Mouse (Mus musculus) CH12.LX (cell line): ENCODE measurements around the gene Cd27. TPM values are rescaled to one million over a fixed set of nuclear protein-coding genes. Genes with fewer than 3 reads are reported as not detected.
A peak's percentile ranks its signal among the peaks of the same experiment; 100 is the strongest.

Experiments
- DNase-seq: peaks from one replicate; pipeline ENCODE4 v3.0.0-alpha.2; 2013; ENCODE audit errors: extremely low read depth
- H3K27ac ChIP-seq: 2 replicates; pipeline ENCODE4 v1.5.1; 2012; ENCODE audit warnings: low read depth, mild to moderate bottlenecking, control low read depth, moderate library complexity; ENCODE audit not compliant: insufficient read depth
- H3K27me3 ChIP-seq: replicated peaks from 2 replicates; pipeline ENCODE3; 2012; ENCODE audit warnings: inconsistent platforms
- H3K36me3 ChIP-seq, 2 experiments: replicated peaks in 1 of 2; 2 replicates each; pipeline versions ENCODE3 to v1.6.1; 2012; ENCODE audit warnings: inconsistent platforms in 1 of 2, low read length in 1 of 2, mild to moderate bottlenecking in 1 of 2, mixed read lengths in 1 of 2, moderate library complexity in 1 of 2; ENCODE audit not compliant: control insufficient read depth in 1 of 2, insufficient read depth in 1 of 2
- H3K4me1 ChIP-seq, 2 experiments: 2 replicates each; pipeline ENCODE4 v1.6.1; 2012; ENCODE audit warnings: inconsistent platforms in 1 of 2, moderate library complexity in 1 of 2; ENCODE audit not compliant: insufficient read depth in 2 of 2, control insufficient read depth in 1 of 2
- H3K4me2 ChIP-seq: 2 replicates; pipeline ENCODE4 v1.6.1; 2012; ENCODE audit warnings: low read depth, mild to moderate bottlenecking, control low read depth; ENCODE audit not compliant: poor library complexity, insufficient read depth, severe bottlenecking
- H3K4me3 ChIP-seq, 3 experiments: fragments of 150-350 bp in 1 of 3; sonication (generic) in 1 of 3; replicated peaks in 1 of 3; 2 replicates each; pipeline versions ENCODE3 to v1.5.1; 2011 to 2012; ENCODE audit warnings: low read depth in 2 of 3, low read length in 2 of 3, mild to moderate bottlenecking in 2 of 3, moderate library complexity in 2 of 3, control low read depth in 1 of 3, improper control_type of control experiment in 1 of 3, inconsistent platforms in 1 of 3, mixed read lengths in 1 of 3; ENCODE audit not compliant: poor library complexity in 1 of 3
- H3K79me2 ChIP-seq: replicated peaks from 2 replicates; pipeline ENCODE4 v1.6.1; 2012; ENCODE audit warnings: mild to moderate bottlenecking, moderate library complexity; ENCODE audit not compliant: control insufficient read depth, poor library complexity, insufficient read depth, severe bottlenecking; ENCODE audit errors: extremely low read depth
- H3K9ac ChIP-seq: 2 replicates; pipeline ENCODE4 v1.6.1; 2012; ENCODE audit warnings: low read depth, mild to moderate bottlenecking, control low read depth, moderate library complexity; ENCODE audit not compliant: insufficient read depth
- H3K9me3 ChIP-seq: replicated peaks from 2 replicates; pipeline ENCODE3; 2012; ENCODE audit warnings: low read length, inconsistent platforms, mixed read lengths
- BHLHE40 ChIP-seq: IDR thresholded peaks from 2 replicates; pipeline ENCODE4 v1.6.1; 2011; ENCODE audit warnings: mild to moderate bottlenecking, low read depth, low read length, improper control_type of control experiment
- CHD1 ChIP-seq: IDR thresholded peaks from 2 replicates; pipeline ENCODE4 v1.6.1; 2012; ENCODE audit warnings: low read depth, low read length, improper control_type of control experiment, inconsistent platforms
- CHD2 ChIP-seq: IDR thresholded peaks from 2 replicates; pipeline ENCODE4 v1.6.1; 2011; ENCODE audit warnings: low read length, improper control_type of control experiment
- CTCF ChIP-seq, 2 experiments: IDR thresholded peaks in 1 of 2; conservative IDR thresholded peaks in 1 of 2; 2 replicates each; pipeline ENCODE4 v1.5.1; 2011 to 2012; ENCODE audit warnings: low read depth in 2 of 2, low read length in 2 of 2, improper control_type of control experiment in 1 of 2, inconsistent platforms in 1 of 2, mild to moderate bottlenecking in 1 of 2, moderate library complexity in 1 of 2
- E2F4 ChIP-seq: IDR thresholded peaks from 2 replicates; pipeline ENCODE4 v1.6.1; 2011; ENCODE audit warnings: low read depth, low read length, improper control_type of control experiment; ENCODE audit not compliant: insufficient replicate concordance
- ELF1 ChIP-seq: IDR thresholded peaks from 2 replicates; pipeline ENCODE4 v1.6.1; 2014; ENCODE audit warnings: low read depth, mild to moderate bottlenecking, inconsistent platforms, low read length, improper control_type of control experiment
- EP300 ChIP-seq: IDR thresholded peaks from 2 replicates; pipeline ENCODE4 v1.6.1; 2011; ENCODE audit warnings: low read length, improper control_type of control experiment
- ETS1 ChIP-seq: conservative IDR thresholded peaks from 2 replicates; pipeline ENCODE4 v1.6.1; 2012; ENCODE audit warnings: low read depth, mild to moderate bottlenecking, inconsistent platforms, low read length, improper control_type of control experiment, moderate library complexity
- GABPA ChIP-seq: IDR thresholded peaks from 2 replicates; pipeline ENCODE4 v1.6.1; 2012; ENCODE audit warnings: low read depth, low read length, improper control_type of control experiment, inconsistent platforms; ENCODE audit not compliant: insufficient replicate concordance
- HCFC1 ChIP-seq: IDR thresholded peaks from 2 replicates; pipeline ENCODE4 v1.6.1; 2012; ENCODE audit warnings: low read depth, mild to moderate bottlenecking, inconsistent platforms, low read length, improper control_type of control experiment
- IRF4 ChIP-seq: IDR thresholded peaks from 2 replicates; pipeline ENCODE4 v1.6.1; 2014; ENCODE audit warnings: low read depth, mild to moderate bottlenecking, inconsistent platforms, low read length, improper control_type of control experiment
- JUN ChIP-seq: IDR thresholded peaks from 2 replicates; pipeline ENCODE4 v1.6.1; 2011; ENCODE audit warnings: low read depth, mild to moderate bottlenecking, low read length, improper control_type of control experiment, moderate library complexity; ENCODE audit not compliant: insufficient read depth
- JUND ChIP-seq: conservative IDR thresholded peaks from 2 replicates; pipeline ENCODE4 v1.6.1; 2011; ENCODE audit warnings: low read depth, low read length, improper control_type of control experiment
- KAT2A ChIP-seq: IDR thresholded peaks from 2 replicates; pipeline ENCODE4 v1.6.1; 2012; ENCODE audit warnings: low read length, improper control_type of control experiment, inconsistent platforms; ENCODE audit not compliant: insufficient replicate concordance
- MAFK ChIP-seq: IDR thresholded peaks from 2 replicates; pipeline ENCODE4 v1.6.1; 2011; ENCODE audit warnings: low read length, improper control_type of control experiment; ENCODE audit not compliant: insufficient replicate concordance
- MAX ChIP-seq: IDR thresholded peaks from 2 replicates; pipeline ENCODE4 v1.6.1; 2011; ENCODE audit warnings: low read length, improper control_type of control experiment
- MAZ ChIP-seq: IDR thresholded peaks from 2 replicates; pipeline ENCODE4 v1.6.1; 2012; ENCODE audit warnings: low read depth, mild to moderate bottlenecking, inconsistent platforms, low read length, improper control_type of control experiment, moderate library complexity
- MEF2A ChIP-seq: IDR thresholded peaks from 2 replicates; pipeline ENCODE4 v1.6.1; 2014; ENCODE audit warnings: low read depth, mild to moderate bottlenecking, inconsistent platforms, low read length, improper control_type of control experiment, borderline replicate concordance
- MXI1 ChIP-seq: IDR thresholded peaks from 2 replicates; pipeline ENCODE4 v1.6.1; 2011; ENCODE audit warnings: mild to moderate bottlenecking, low read depth, low read length, improper control_type of control experiment
- MYC ChIP-seq: IDR thresholded peaks from 2 replicates; pipeline ENCODE4 v1.6.1; 2011; ENCODE audit warnings: low read depth, mild to moderate bottlenecking, improper control_type of control experiment, low read length
- NELFE ChIP-seq: IDR thresholded peaks from 2 replicates; pipeline ENCODE4 v1.6.1; 2011; ENCODE audit warnings: low read depth, low read length, improper control_type of control experiment
- NRF1 ChIP-seq: IDR thresholded peaks from 2 replicates; pipeline ENCODE4 v1.6.1; 2014; ENCODE audit warnings: low read depth, mild to moderate bottlenecking, inconsistent platforms, low read length, improper control_type of control experiment, moderate library complexity
- PAX5 ChIP-seq: IDR thresholded peaks from 2 replicates; pipeline ENCODE4 v1.6.1; 2012; ENCODE audit warnings: low read length, inconsistent platforms, mixed read lengths
- POLR2A ChIP-seq: IDR thresholded peaks from 2 replicates; pipeline ENCODE4 v1.6.1; 2011; ENCODE audit warnings: low read depth, mild to moderate bottlenecking, improper control_type of control experiment, low read length
- POLR2AphosphoS2 ChIP-seq: IDR thresholded peaks from 2 replicates; pipeline ENCODE4 v1.6.1; 2011; ENCODE audit warnings: low read depth, low read length, improper control_type of control experiment
- RAD21 ChIP-seq: IDR thresholded peaks from 2 replicates; pipeline ENCODE4 v1.6.1; 2011; ENCODE audit warnings: low read depth, mild to moderate bottlenecking, low read length, improper control_type of control experiment, moderate library complexity
- RCOR1 ChIP-seq: conservative IDR thresholded peaks from 2 replicates; pipeline ENCODE4 v1.6.1; 2012; ENCODE audit warnings: low read depth, mild to moderate bottlenecking, inconsistent platforms, low read length, improper control_type of control experiment
- SIN3A ChIP-seq: IDR thresholded peaks from 2 replicates; pipeline ENCODE4 v1.6.1; 2012; ENCODE audit warnings: low read length, improper control_type of control experiment, inconsistent platforms
- SMC3 ChIP-seq: IDR thresholded peaks from 2 replicates; pipeline ENCODE4 v1.6.1; 2011; ENCODE audit warnings: low read depth, low read length, improper control_type of control experiment
- TBP ChIP-seq: conservative IDR thresholded peaks from 2 replicates; pipeline ENCODE4 v1.6.1; 2011; ENCODE audit warnings: low read depth, low read length, improper control_type of control experiment
- TCF12 ChIP-seq: IDR thresholded peaks from 2 replicates; pipeline ENCODE4 v1.6.1; 2014; ENCODE audit warnings: low read depth, mild to moderate bottlenecking, inconsistent platforms, low read length, improper control_type of control experiment
- UBTF ChIP-seq: IDR thresholded peaks from 2 replicates; pipeline ENCODE4 v1.6.1; 2012; ENCODE audit warnings: low read depth, mild to moderate bottlenecking, inconsistent platforms, low read length, improper control_type of control experiment, moderate library complexity
- USF1 ChIP-seq: IDR thresholded peaks from 2 replicates; pipeline ENCODE4 v1.6.1; 2014; ENCODE audit warnings: low read depth, mild to moderate bottlenecking, inconsistent platforms, low read length, improper control_type of control experiment
- USF2 ChIP-seq: conservative IDR thresholded peaks from 2 replicates; pipeline ENCODE4 v1.6.1; 2011; ENCODE audit warnings: low read depth, low read length, improper control_type of control experiment
- ZC3H11A ChIP-seq: IDR thresholded peaks from 2 replicates; pipeline ENCODE4 v1.6.1; 2012; ENCODE audit warnings: low read depth, mild to moderate bottlenecking, inconsistent platforms, low read length, improper control_type of control experiment
- ZKSCAN1 ChIP-seq: IDR thresholded peaks from 2 replicates; pipeline ENCODE4 v1.6.1; 2012; ENCODE audit warnings: low read depth, inconsistent platforms, low read length, improper control_type of control experiment, borderline replicate concordance
- ZMIZ1 ChIP-seq: IDR thresholded peaks from 2 replicates; pipeline ENCODE4 v1.6.1; 2012; ENCODE audit warnings: low read depth, mild to moderate bottlenecking, inconsistent platforms, low read length, improper control_type of control experiment
- ZNF384 ChIP-seq: IDR thresholded peaks from 2 replicates; pipeline ENCODE4 v1.6.1; 2012; ENCODE audit warnings: low read depth, low read length, improper control_type of control experiment, inconsistent platforms
- dilution Hi-C: fragments of 300-500 bp; cut with MboI; formaldehyde crosslinking; loops from 2 replicates; pipeline ENCODE4 v1.14.3; 2020; ENCODE audit warnings: low sequenced_read_pairs; ENCODE audit not compliant: extremely low pct_unique_long_range_greater_than_20kb, extremely low pct_ligation_motif_present
- in situ Hi-C: fragments of 300-500 bp; cut with MboI; formaldehyde crosslinking; loops from 3 replicates; pipeline ENCODE4 v1.14.3; 2019; ENCODE audit warnings: low sequenced_read_pairs, low pct_ligation_motif_present, low pct_unique_long_range_greater_than_20kb, mixed read lengths
- polyA plus RNA-seq: library from polyadenylated mRNA; unstranded; fragments of >175 nt; gene quantifications from 2 replicates; pipeline ENCODE4 v1.2.1, GENCODE M21; 2012; ENCODE audit warnings: low read depth; ENCODE audit not compliant: insufficient read length
- total RNA-seq, 2 experiments: library from RNA; depleted of rRNA; stranded (reverse); fragments of 300-350 nt in 1 of 2; fragments of >200 nt in 1 of 2; gene quantifications; 2 replicates each; pipeline ENCODE4 v1.2.3; 2012 to 2014

Gene Cd27
- total and polyA plus RNA-seq, 3 experiments, result 0.54 TPM; not detected in 2

DNA sequence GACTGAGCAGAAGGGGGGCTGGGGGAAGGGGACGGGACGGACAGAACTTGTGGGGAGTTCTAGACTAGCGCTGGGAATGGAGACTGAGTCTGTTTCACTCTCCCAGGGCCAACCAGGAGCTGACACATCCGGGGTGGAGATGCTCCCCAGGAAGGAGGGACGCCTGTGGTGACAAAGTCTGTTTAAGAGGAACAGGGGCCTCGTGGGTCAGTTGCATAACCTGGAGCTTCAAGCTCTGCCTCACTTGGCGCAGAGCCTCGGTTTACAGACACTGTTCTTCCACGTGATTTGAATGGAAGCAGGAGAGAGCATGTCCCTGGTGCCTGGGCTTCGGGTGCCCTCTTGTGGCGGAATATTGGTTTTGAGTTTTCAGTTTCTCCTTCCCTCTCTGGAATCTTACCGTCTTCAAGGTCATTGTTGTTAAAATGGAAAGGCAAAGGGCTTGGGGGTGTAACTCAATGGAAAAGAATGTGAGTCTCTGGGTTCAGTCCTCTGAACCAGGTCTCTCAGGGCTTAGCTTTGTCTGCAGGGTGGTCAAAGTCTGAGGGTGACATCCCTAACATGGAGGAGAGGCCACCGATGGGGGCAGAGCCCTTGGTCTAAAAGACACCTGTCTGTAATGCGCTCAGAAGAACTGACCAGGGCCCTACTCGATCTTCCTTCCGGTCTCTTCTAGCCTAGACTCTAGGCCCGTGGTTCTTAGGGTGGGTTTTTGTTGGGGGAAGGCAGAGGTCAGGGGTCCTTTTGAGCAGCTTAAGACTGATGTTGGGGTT lies 34.8 kb upstream of the Cd27 start:
- H3K27ac ChIP-seq, result no peak overlapping the region
- peak overlapping the region; percentile 6 to 45 (median 22) for H3K4me3 ChIP-seq
- peak overlapping the region; percentile 24; the same call in 1 of the 2 replicates for H3K9ac ChIP-seq
- peaks cover 19% of the 10 kb centered on the region for H3K27me3 ChIP-seq
- H3K9me3 ChIP-seq, result no peaks in the 10 kb centered on the region
- H3K4me1 ChIP-seq, result peaks cover 2 to 13% of the 10 kb centered on the region in 2 experiments; a peak in 2 of 4 replicates
- dilution Hi-C loops (no loop called here), in situ Hi-C loops (loop anchor here (5.0 kb wide), 2 partner anchors 49 to 114 kb away; no protein-coding TSS in a partner anchor)
- peak; percentile 88 for DNase-seq
- no peaks in the 10 kb centered on the region for H3K36me3 ChIP-seq
- peak overlapping the region; percentile 81 for H3K4me2 ChIP-seq
- TF ChIP-seq MAX (peak; percentile 95), POLR2AphosphoS2 (no peak), IRF4 (no peak), ZNF384 (no peak), MEF2A (no peak), CTCF (conservative IDR thresholded peaks at IDR 0.05 in 1 of 2, IDR thresholded peaks at IDR 0.05 in 1 of 2; ENCODE audit: low read depth in 2 of 2, low read length in 2 of 2) (peak; percentile 31 to 94; a peak in 3 of 4 replicates), NRF1 (no peak), SIN3A (peak; percentile 77; the same call in 1 of the 2 replicates), HCFC1 (no peak; the same call in 1 of the 2 replicates), SMC3 (peak; percentile 84), UBTF (no peak), PAX5 (no peak), ZC3H11A (peak; percentile 21), ELF1 (peak; percentile 36; the same call in 1 of the 2 replicates), CHD1 (no peak), NELFE (peak; percentile 53; the same call in 1 of the 2 replicates), BHLHE40 (peak; percentile 90), POLR2A (peak; percentile 37; the same call in 1 of the 2 replicates), ETS1 (0 out of 2 replicates have a peak, but pooled peaks have one; percentile 36), E2F4 (no peak), MYC (peak; percentile 97), ZMIZ1 (no peak), MAZ (no peak), CHD2 (no peak), JUN (no peak), JUND (peak; percentile 31; the same call in 1 of the 2 replicates), RAD21 (no peak; the same call in none of the 2 replicates), MAFK (no peak), USF1 (peak; percentile 53; the same call in 1 of the 2 replicates), EP300 (no peak), ZKSCAN1 (no peak), KAT2A (no peak), TCF12 (no peak), USF2 (peak; percentile 44), GABPA (no peak), MXI1 (peak; percentile 90), RCOR1 (no peak), TBP (no peak)
- H3K79me2 ChIP-seq, result no peaks in the 10 kb centered on the region
